Mouse (Mus musculus) MEL (cell line): ENCODE measurements around the gene Hdac7. TPM values are rescaled to one million over a fixed set of nuclear protein-coding genes. Genes with fewer than 3 reads are reported as not detected.

Experiments used
- DNase-seq: peaks from one replicate; pipeline ENCODE4 v3.0.0; 2011; ENCODE audit warnings: low read depth, low spot score
- H3K27ac ChIP-seq: 2 replicates; pipeline ENCODE4 v1.5.1; 2012; ENCODE audit warnings: low read depth, mild to moderate bottlenecking, control low read depth, low read length, moderate library complexity; ENCODE audit not compliant: control insufficient read depth
- H3K27me3 ChIP-seq, 2 experiments: fragments of 150-350 bp in 1 of 2; sonication (generic) in 1 of 2; 2 replicates each; pipeline ENCODE4 v1.6.1; 2012; ENCODE audit warnings: low read length in 2 of 2, mild to moderate bottlenecking in 2 of 2, improper control_type of control experiment in 1 of 2, moderate library complexity in 1 of 2; ENCODE audit not compliant: insufficient read depth in 2 of 2, control insufficient read depth in 1 of 2
- H3K36me3 ChIP-seq, 2 experiments: 2 replicates each; pipeline ENCODE4 v1.6.1; 2012 to 2014; ENCODE audit warnings: low read length in 2 of 2, improper control_type of control experiment in 1 of 2, inconsistent platforms in 1 of 2, mild to moderate bottlenecking in 1 of 2; ENCODE audit not compliant: insufficient read depth in 2 of 2, control insufficient read depth in 1 of 2
- H3K4me1 ChIP-seq, 2 experiments: fragments of 150-350 bp in 1 of 2; sonication (generic) in 1 of 2; 2 replicates each; pipeline ENCODE4 v1.6.1; 2012; ENCODE audit warnings: low read length in 2 of 2, improper control_type of control experiment in 1 of 2, mild to moderate bottlenecking in 1 of 2; ENCODE audit not compliant: insufficient read depth in 2 of 2, control insufficient read depth in 1 of 2
- H3K4me3 ChIP-seq, 2 experiments: fragments of 150-350 bp in 1 of 2; sonication (generic) in 1 of 2; 2 replicates each; pipeline ENCODE4 v1.5.1; 2012; ENCODE audit warnings: low read depth in 2 of 2, low read length in 2 of 2, mild to moderate bottlenecking in 2 of 2, moderate library complexity in 2 of 2, control low read depth in 1 of 2, improper control_type of control experiment in 1 of 2; ENCODE audit not compliant: control insufficient read depth in 1 of 2, insufficient read depth in 1 of 2
- H3K79me2 ChIP-seq: 2 replicates; pipeline ENCODE4 v1.6.1; 2012; ENCODE audit warnings: mild to moderate bottlenecking, low read length, moderate library complexity; ENCODE audit not compliant: control insufficient read depth, poor library complexity, insufficient read depth
- H3K9ac ChIP-seq: 2 replicates; pipeline ENCODE4 v1.6.1; 2012; ENCODE audit warnings: low read depth, mild to moderate bottlenecking, control low read depth, low read length, moderate library complexity; ENCODE audit not compliant: control insufficient read depth, poor library complexity, severe bottlenecking
- H3K9me3 ChIP-seq: fragments of 150-350 bp; sonication (generic); replicated peaks from 2 replicates; pipeline ENCODE4 v1.6.1; 2012; ENCODE audit warnings: mild to moderate bottlenecking, low read length, improper control_type of control experiment, moderate library complexity; ENCODE audit not compliant: insufficient read depth
- BHLHE40 ChIP-seq: IDR thresholded peaks from 2 replicates; pipeline ENCODE4 v1.6.1; 2012; ENCODE audit warnings: low read depth, mild to moderate bottlenecking, inconsistent platforms, low read length, improper control_type of control experiment, borderline replicate concordance
- MEF2A ChIP-seq: IDR thresholded peaks from 2 replicates; pipeline ENCODE4 v1.6.1; 2014; ENCODE audit warnings: low read depth, mild to moderate bottlenecking, inconsistent platforms, low read length, improper control_type of control experiment; ENCODE audit not compliant: poor library complexity, insufficient replicate concordance, severe bottlenecking; ENCODE audit errors: extremely low read depth
- MXI1 ChIP-seq: IDR thresholded peaks from 2 replicates; pipeline ENCODE4 v1.6.1; 2011; ENCODE audit warnings: mild to moderate bottlenecking, low read depth, low read length, improper control_type of control experiment
- MYC ChIP-seq: IDR thresholded peaks from 2 replicates; pipeline ENCODE4 v1.6.1; 2011; ENCODE audit warnings: low read depth, mild to moderate bottlenecking, low read length, improper control_type of control experiment, moderate library complexity
- POLR2A ChIP-seq, 2 experiments: IDR thresholded peaks; 2 replicates each; pipeline ENCODE4 v1.6.1; 2011 to 2012; ENCODE audit warnings: low read length in 2 of 2, mild to moderate bottlenecking in 2 of 2, control low read depth in 1 of 2, improper control_type of control experiment in 1 of 2, low read depth in 1 of 2, moderate library complexity in 1 of 2; ENCODE audit not compliant: control insufficient read depth in 1 of 2, insufficient read depth in 1 of 2, poor library complexity in 1 of 2
- POLR2AphosphoS2 ChIP-seq: IDR thresholded peaks from 2 replicates; pipeline ENCODE4 v1.6.1; 2011; ENCODE audit warnings: low read length, improper control_type of control experiment
- TBP ChIP-seq: IDR thresholded peaks from 2 replicates; pipeline ENCODE4 v1.8.0; 2011; ENCODE audit warnings: low read depth, low read length, improper control_type of control experiment
- ZMIZ1 ChIP-seq: IDR thresholded peaks from 2 replicates; pipeline ENCODE4 v1.6.1; 2012; ENCODE audit warnings: low read depth, mild to moderate bottlenecking, inconsistent platforms, low read length, improper control_type of control experiment, moderate library complexity
- ZNF384 ChIP-seq: IDR thresholded peaks from 2 replicates; pipeline ENCODE4 v1.6.1; 2012; ENCODE audit warnings: low read depth, mild to moderate bottlenecking, inconsistent platforms, low read length, improper control_type of control experiment
- polyA plus RNA-seq, 2 experiments: library from polyadenylated mRNA; stranded (reverse) in 1 of 2; unstranded in 1 of 2; fragments of >175 nt in 1 of 2; fragments of >200 nt in 1 of 2; gene quantifications; 2 replicates each; pipeline versions ENCODE4 v1.2.1 to v1.2.4; 2012; ENCODE audit warnings: low replicate concordance in 2 of 2, low read depth in 1 of 2; ENCODE audit not compliant: insufficient read length in 2 of 2, insufficient read depth in 1 of 2, missing spikeins in 1 of 2
- total RNA-seq: library from RNA; depleted of rRNA; stranded (reverse); fragments of 300-350 nt; gene quantifications from 2 replicates; pipeline ENCODE4 v1.2.3, GENCODE M21; 2012

Gene Hdac7
- total and polyA plus RNA-seq, 3 experiments, result 100 to 389 TPM; not detected in 1

- no peak overlapping the region for H3K9ac ChIP-seq
- H3K27me3 ChIP-seq, result no peaks in the 10 kb centered on the region
- no peak overlapping the region for H3K27ac ChIP-seq
- no peaks in the 10 kb centered on the region for H3K4me1 ChIP-seq
- H3K79me2 ChIP-seq, result peaks cover 3% of the 10 kb centered on the region; the same call in 1 of the 2 replicates
- no peak for TF ChIP-seq ZNF384
- TF ChIP-seq MXI1, result no peak
- TF ChIP-seq TBP, result no peak
- no peak for TF ChIP-seq MYC
- TF ChIP-seq, all 39 proteins: peak for 0
- DNase-seq, result no peak
- peaks cover 0 to 47% of the 10 kb centered on the region in 2 experiments; a peak in 2 of 4 replicates for H3K36me3 ChIP-seq
- H3K4me3 ChIP-seq, result no peak overlapping the region
- no peaks in the 10 kb centered on the region for H3K9me3 ChIP-seq
Measured at GRCm38 (mm10) chr15:97807867-97808266, 36.4 kb downstream of the Hdac7 start.

- no peak for DNase-seq
- H3K79me2 ChIP-seq, result no peaks in the 10 kb centered on the region
- H3K9ac ChIP-seq, result no peak overlapping the region
- H3K27ac ChIP-seq, result no peak overlapping the region
- no peak for TF ChIP-seq ZMIZ1
- TF ChIP-seq MEF2A, result no peak
- peak in 1 of 2 experiments; percentile 30; a peak in 1 of 4 replicates for TF ChIP-seq POLR2A (IDR thresholded peaks at IDR 0.05; ENCODE audit: control insufficient read depth in 1 of 2, insufficient read depth in 1 of 2, low read depth in 1 of 2, low read length in 2 of 2, poor library complexity in 1 of 2)
- no peak overlapping the region for H3K4me3 ChIP-seq
- H3K4me1 ChIP-seq, result no peaks in the 10 kb centered on the region
- H3K36me3 ChIP-seq, result peaks cover 0 to 65% of the 10 kb centered on the region in 2 experiments; a peak in 2 of 4 replicates
- no peaks in the 10 kb centered on the region for H3K27me3 ChIP-seq
- H3K9me3 ChIP-seq, result no peaks in the 10 kb centered on the region
Measured at GRCm38 (mm10) chr15:97802575-97802974, 41.7 kb downstream of the Hdac7 start.

GRCm38 (mm10) chr15:97801811-97802210, 42.5 kb downstream of the Hdac7 start:
- Histone ChIP-seq H3K27me3 (no peaks in the 10 kb centered on the region), H3K36me3 (peaks cover 0 to 64% of the 10 kb centered on the region in 2 experiments; a peak in 2 of 4 replicates), H3K4me1 (no peaks in the 10 kb centered on the region), H3K79me2 (no peaks in the 10 kb centered on the region), H3K27ac (no peak overlapping the region), H3K4me3 (no peak overlapping the region), H3K9ac (no peak overlapping the region), H3K9me3 (no peaks in the 10 kb centered on the region)
- DNase-seq, result no peak
- TF ChIP-seq BHLHE40, result no peak
- 0 out of 2 replicates have a peak, but pooled peaks have one; percentile 2 for TF ChIP-seq POLR2AphosphoS2
